7 mouse cellular contexts compared by ENCODE assay signal in the genomic region with DNA sequence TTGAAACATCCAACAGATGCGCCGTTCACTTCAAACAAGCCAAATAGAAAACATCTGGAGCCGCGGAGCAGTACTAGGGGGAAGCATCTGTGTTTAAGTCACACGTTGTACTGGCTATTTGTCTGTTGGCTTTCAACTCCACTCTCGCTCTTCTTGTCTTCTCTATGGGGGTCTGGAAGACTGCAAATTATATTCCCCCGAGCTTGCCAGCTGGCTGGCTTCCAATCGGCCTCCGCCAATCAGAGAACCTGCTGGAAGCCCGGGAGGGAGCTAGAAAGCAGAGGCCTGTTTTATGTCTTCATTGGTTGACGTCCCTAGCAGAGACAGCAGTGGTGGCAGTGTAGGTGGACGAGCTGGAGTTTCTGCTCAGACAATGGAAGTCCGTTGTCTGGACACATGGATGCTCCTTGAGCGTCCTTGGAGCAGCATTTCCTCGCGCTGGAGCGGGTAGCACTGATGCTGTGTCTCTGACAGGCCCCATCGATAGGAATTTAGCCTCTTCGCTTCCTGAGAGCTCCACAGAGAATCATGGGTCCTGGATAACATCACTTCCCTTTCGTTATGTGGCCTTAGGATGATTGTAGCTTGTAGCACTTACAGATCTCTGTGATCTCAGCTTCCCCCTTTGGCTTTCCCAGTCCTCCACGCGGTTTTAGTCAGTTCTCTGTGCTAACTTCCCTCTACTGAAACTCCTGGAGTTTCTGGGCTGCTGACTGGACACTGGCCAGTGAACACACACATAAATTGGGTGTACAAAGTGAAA.
A peak's percentile ranks its signal among the peaks of the same experiment; 100 is the strongest.
DNase-seq lines count a peak whose midpoint lies in the region; ATAC-seq and TF ChIP-seq lines count a peak whose summit lies in the region.

No protein-coding gene starts in this region.

- no peaks in the 10 kb centered on the region for H3K27me3 ChIP-seq in intestine, embryonic 16.5 days (replicated peaks; ENCODE audit: control insufficient read depth, insufficient read depth, low read length)
- no peaks in the 10 kb centered on the region for H3K27me3 ChIP-seq in lung, postnatal 0 days (replicated peaks; ENCODE audit: insufficient read depth, low read length)

- H3K9ac ChIP-seq in intestine, embryonic 16.5 days (ENCODE audit: low read depth, low read length), result 0 out of 2 replicates have a peak overlapping the region, but pooled peaks have one; percentile 39
- H3K9ac ChIP-seq in lung, postnatal 0 days (replicated peaks; ENCODE audit: low read depth), result no peak overlapping the region

- no peaks in the 10 kb centered on the region for H3K9me3 ChIP-seq in intestine, embryonic 16.5 days (ENCODE audit: control insufficient read depth, low read length)
- no peaks in the 10 kb centered on the region for H3K9me3 ChIP-seq in lung, postnatal 0 days (ENCODE audit: low read length)

- peak; percentile 37; the same call in 1 of the 2 replicates for TF ChIP-seq EP300 in lung, postnatal 0 days (IDR thresholded peaks at IDR 0.05)

- TF ChIP-seq CTCF in lung, postnatal 0 days (IDR thresholded peaks at IDR 0.05), result no peak

- DNase-seq in right cerebral cortex, postnatal 14 days, result peak; percentile 22
- DNase-seq in right cerebral cortex, adult 2 months (ENCODE audit: low spot score in 2 of 2), result no peak
- DNase-seq in embryo, embryonic 10.5 days (ENCODE audit: low spot score), result peak; percentile 56
- DNase-seq in gastrocnemius, postnatal 4 days (ENCODE audit: low spot score in 2 of 2), result peak; percentile 42 to 73
- peak; percentile 85 for DNase-seq in lung, postnatal 0 days (ENCODE audit: low spot score)
- DNase-seq in c-Kit-positive CD71-positive TER-119-positive erythroid progenitor cells, embryonic 14.5 days (ENCODE audit: low spot score), result no peak

- peaks cover 19% of the 10 kb centered on the region for H3K4me1 ChIP-seq in intestine, embryonic 16.5 days (ENCODE audit: control insufficient read depth, insufficient read depth, low read length)
- H3K4me1 ChIP-seq in lung, postnatal 0 days (ENCODE audit: insufficient read depth, low read depth, low read length), result peaks cover 10% of the 10 kb centered on the region; the same call in 1 of the 2 replicates

- H3K4me3 ChIP-seq in intestine, embryonic 16.5 days (ENCODE audit: low read length), result peak overlapping the region; percentile 15; the same call in 1 of the 2 replicates
- H3K4me3 ChIP-seq in lung, postnatal 0 days (ENCODE audit: low read depth, low read length), result no peak overlapping the region

- H3K27ac ChIP-seq in intestine, embryonic 16.5 days (ENCODE audit: low read length), result peak overlapping the region; percentile 92
- peak overlapping the region; percentile 51; the same call in 1 of the 2 replicates for H3K27ac ChIP-seq in lung, postnatal 0 days (ENCODE audit: low read length)

- ATAC-seq in intestine, embryonic 16.5 days, result peak; percentile 86
- peak; percentile 76 for ATAC-seq in lung, postnatal 0 days

- H3K4me2 ChIP-seq in intestine, embryonic 16.5 days (ENCODE audit: low read depth, low read length), result peak overlapping the region; percentile 36
- peak overlapping the region; percentile 27 for H3K4me2 ChIP-seq in lung, postnatal 0 days (replicated peaks; ENCODE audit: low read depth, low read length)

- no peaks in the 10 kb centered on the region for H3K36me3 ChIP-seq in intestine, embryonic 16.5 days (ENCODE audit: control insufficient read depth, insufficient read depth, low read length)
- H3K36me3 ChIP-seq in lung, postnatal 0 days (ENCODE audit: insufficient read depth, low read length), result no peaks in the 10 kb centered on the region

- 48% methylated on average over 22 of the region's 22 CpGs for WGBS in intestine, embryonic 16.5 days
- WGBS in lung, postnatal 0 days, result 48% methylated on average over 22 of the region's 22 CpGs

Comparison
In these comparisons a context has a peak if more than half of its experiments do, and no peak if none do; other contexts are left out.
1. DNase-seq: peak in right cerebral cortex, postnatal 14 days (single experiment), embryo, embryonic 10.5 days (single experiment), gastrocnemius, postnatal 4 days (2 of 2) and lung, postnatal 0 days (single experiment); none in right cerebral cortex, adult 2 months (0 of 2) and c-Kit-positive CD71-positive TER-119-positive erythroid progenitor cells, embryonic 14.5 days (single experiment).